Mouse (Mus musculus): Measurements from ENCODE around the gene Stab2.

The Stab2 gene

GRCm38 (mm10) chr10:86890166-86890930, 117.5 kb downstream of the Stab2 start:
- no peak for DNase-seq (ENCODE audit: low spot score)

- DNase-seq (ENCODE audit: low spot score), result peak; percentile 21
Measured at GRCm38 (mm10) chr10:86889440-86889839, 118.4 kb downstream of the Stab2 start.

- peak; percentile 10 for DNase-seq (ENCODE audit: low spot score)
Measured at GRCm38 (mm10) chr10:86886434-86886833, 121.4 kb downstream of the Stab2 start.

GRCm38 (mm10) chr10:86881448-86881847, 126.4 kb downstream of the Stab2 start:
- DNase-seq (ENCODE audit: low spot score), result peak; percentile 7

- DNase-seq (ENCODE audit: low spot score), result peak; percentile 83
Measured at GRCm38 (mm10) chr10:86880071-86880806, 127.6 kb downstream of the Stab2 start.

GRCm38 (mm10) chr10:86878721-86879120, 129.1 kb downstream of the Stab2 start:
- peak; percentile 7 for DNase-seq (ENCODE audit: low spot score)

- peak; percentile 19 for DNase-seq (ENCODE audit: low spot score)
Measured at GRCm38 (mm10) chr10:86872591-86872990, 135.2 kb downstream of the Stab2 start.

- no peak for DNase-seq (ENCODE audit: low spot score)
Measured at GRCm38 (mm10) chr10:86872121-86872520, 135.7 kb downstream of the Stab2 start.

GRCm38 (mm10) chr10:86863429-86863828, 144.4 kb downstream of the Stab2 start:
- DNase-seq (ENCODE audit: low spot score), result no peak

- DNase-seq (ENCODE audit: low spot score), result no peak
Measured at GRCm38 (mm10) chr10:86862496-86862895, 145.3 kb downstream of the Stab2 start.

- no peak for DNase-seq (ENCODE audit: low spot score)
Measured at GRCm38 (mm10) chr10:86860396-86860795, 147.4 kb downstream of the Stab2 start.

- DNase-seq (ENCODE audit: low spot score), result no peak
Measured at GRCm38 (mm10) chr10:86853433-86853832, 154.4 kb downstream of the Stab2 start.

GRCm38 (mm10) chr10:86852160-86852559, 155.7 kb downstream of the Stab2 start:
- no peak for DNase-seq (ENCODE audit: low spot score)

GRCm38 (mm10) chr10:86849508-86849907, 158.3 kb downstream of the Stab2 start:
- no peak for DNase-seq (ENCODE audit: low spot score)

- no peak for DNase-seq (ENCODE audit: low spot score)
Measured at GRCm38 (mm10) chr10:86849087-86849486, 158.7 kb downstream of the Stab2 start.

GRCm38 (mm10) chr10:86846926-86847467, 160.8 kb downstream of the Stab2 start:
- DNase-seq (ENCODE audit: low spot score), result no peak

GRCm38 (mm10) chr10:86842659-86843058, 165.2 kb downstream of the Stab2 start:
- DNase-seq (ENCODE audit: low spot score), result no peak

- no peak for DNase-seq (ENCODE audit: low spot score)
Measured at GRCm38 (mm10) chr10:86838827-86839226, 169.0 kb downstream of the Stab2 start.

GRCm38 (mm10) chr10:86836784-86837183, 171.0 kb downstream of the Stab2 start:
- no peak for DNase-seq (ENCODE audit: low spot score)

- DNase-seq (ENCODE audit: low spot score), result no peak
Measured at GRCm38 (mm10) chr10:86829515-86829914, 178.3 kb downstream of the Stab2 start.

GRCm38 (mm10) chr10:86828221-86829135, 179.3 kb downstream of the Stab2 start:
- no peak for DNase-seq (ENCODE audit: low spot score)

GRCm38 (mm10) chr10:86826929-86827328, 180.9 kb downstream of the Stab2 start:
- DNase-seq (ENCODE audit: low spot score), result no peak

Data from adipocyte (in vitro differentiated cells).